Comparison of ENCODE assay signal across 17 mouse cellular contexts in genomic region chr9:48635576-48636350, GRCm38 (mm10). TPM values are rescaled to one million over a fixed set of nuclear protein-coding genes. Genes with fewer than 3 reads are reported as not detected.
A peak's percentile ranks its signal among the peaks of the same experiment; 100 is the strongest.
DNase-seq lines count a peak whose midpoint lies in the region; ATAC-seq and TF ChIP-seq lines count a peak whose summit lies in the region.
"Had no signal": no experiment of that assay in that cellular context is flagged by ENCODE, and none has a peak within 500 bp of the region (broad histone marks: within the 10 kb centered on the region; RNA-seq: fewer than 3 reads in every experiment).

No protein-coding gene starts in this region.

- no peak for TF ChIP-seq POLR2A in CH12.LX (IDR thresholded peaks at IDR 0.05; ENCODE audit: low read depth, low read length)

- in situ Hi-C loops in CH12.LX (cut with MboI; ENCODE audit: low pct_ligation_motif_present, low pct_unique_long_range_greater_than_20kb, low sequenced_read_pairs) = loop anchor here (25.0 kb wide), 1 partner anchor 852 kb away; the partner anchor contains the start of gene Ttc12

- no peak overlapping the region for H3K9ac ChIP-seq in heart, embryonic 11.5 days (ENCODE audit: low read depth, low read length)
- no peak overlapping the region for H3K9ac ChIP-seq in lung, embryonic 15.5 days
- H3K9ac ChIP-seq in CH12.LX (ENCODE audit: insufficient read depth, low read depth) = no peak overlapping the region
- no peak overlapping the region for H3K9ac ChIP-seq in heart, embryonic 16.5 days (ENCODE audit: low read length)
- H3K9ac ChIP-seq: hindbrain, embryonic 13.5 days; midbrain, embryonic 12.5 days had no signal

- H3K4me2 ChIP-seq in heart, embryonic 11.5 days = peak overlapping the region; percentile 39
- H3K4me2 ChIP-seq in lung, embryonic 15.5 days = 0 out of 2 replicates have a peak overlapping the region, but pooled peaks have one; percentile 9
- H3K4me2 ChIP-seq in CH12.LX (ENCODE audit: insufficient read depth, low read depth, poor library complexity, severe bottlenecking) = peak overlapping the region; percentile 62
- peak overlapping the region; percentile 47; the same call in 1 of the 2 replicates for H3K4me2 ChIP-seq in heart, embryonic 16.5 days (ENCODE audit: low read depth, low read length)
- H3K4me2 ChIP-seq: hindbrain, embryonic 13.5 days; midbrain, embryonic 12.5 days had no signal

- peak overlapping the region; percentile 13; the same call in 1 of the 2 replicates for H3K4me3 ChIP-seq in heart, embryonic 11.5 days (ENCODE audit: low read depth, low read length)
- H3K4me3 ChIP-seq in lung, embryonic 15.5 days = no peak overlapping the region
- peak overlapping the region in 1 of 3 experiments; percentile 17 for H3K4me3 ChIP-seq in CH12.LX (replicated peaks in 1 of 3; ENCODE audit: low read depth in 2 of 3, low read length in 2 of 3, poor library complexity in 1 of 3)
- H3K4me3 ChIP-seq in heart, embryonic 16.5 days (ENCODE audit: low read length) = peak overlapping the region; percentile 18; the same call in 1 of the 2 replicates
- no peak overlapping the region for H3K4me3 ChIP-seq in layer of hippocampus, adult 2 months
- H3K4me3 ChIP-seq: hindbrain, embryonic 13.5 days; midbrain, embryonic 12.5 days had no signal

- H3K36me3 ChIP-seq in heart, embryonic 11.5 days (ENCODE audit: control insufficient read depth, insufficient read depth, low read length) = no peaks in the 10 kb centered on the region
- H3K36me3 ChIP-seq in lung, embryonic 15.5 days = no peaks in the 10 kb centered on the region
- H3K36me3 ChIP-seq in CH12.LX (replicated peaks in 1 of 2; ENCODE audit: control insufficient read depth in 1 of 2, insufficient read depth in 1 of 2, low read length in 1 of 2) = no peaks in the 10 kb centered on the region
- no peaks in the 10 kb centered on the region for H3K36me3 ChIP-seq in heart, embryonic 16.5 days (ENCODE audit: control insufficient read depth, insufficient read depth)
- H3K36me3 ChIP-seq: hindbrain, embryonic 13.5 days; midbrain, embryonic 12.5 days had no signal

- no peak for DNase-seq in heart, adult 8-10 months (ENCODE audit: low spot score)
- no peak for DNase-seq in lung, postnatal 4 days
- DNase-seq in CH12.LX (ENCODE audit: extremely low read depth) = no peak
- DNase-seq in layer of hippocampus, adult 2 months (ENCODE audit: low spot score in 2 of 2) = no peak
- no peak for DNase-seq in cerebellum, adult 18-20 months
- DNase-seq: adrenal gland, postnatal 25 days; cerebellum, postnatal 25 days; gastrocnemius, postnatal 36 days; liver; thymus, adult 18-20 months had no signal

- dilution Hi-C loops in CH12.LX (cut with MboI; ENCODE audit: extremely low pct_ligation_motif_present, extremely low pct_unique_long_range_greater_than_20kb, low sequenced_read_pairs) = no loop called here

- no peaks in the 10 kb centered on the region for H3K9me3 ChIP-seq in heart, embryonic 11.5 days (replicated peaks; ENCODE audit: control insufficient read depth, low read length)
- H3K9me3 ChIP-seq in lung, embryonic 15.5 days = no peaks in the 10 kb centered on the region
- H3K9me3 ChIP-seq in CH12.LX (replicated peaks; ENCODE audit: low read length) = no peaks in the 10 kb centered on the region
- no peaks in the 10 kb centered on the region for H3K9me3 ChIP-seq in heart, embryonic 16.5 days (replicated peaks; ENCODE audit: control insufficient read depth, low read length)
- H3K9me3 ChIP-seq: midbrain, embryonic 12.5 days had no signal

- TF ChIP-seq EP300 in CH12.LX (IDR thresholded peaks at IDR 0.05; ENCODE audit: low read length) = no peak

- H3K4me1 ChIP-seq in heart, embryonic 11.5 days (ENCODE audit: control insufficient read depth, insufficient read depth, low read length) = no peaks in the 10 kb centered on the region
- H3K4me1 ChIP-seq in lung, embryonic 15.5 days = no peaks in the 10 kb centered on the region
- H3K4me1 ChIP-seq in CH12.LX (ENCODE audit: control insufficient read depth in 1 of 2, insufficient read depth in 2 of 2) = peaks cover 3 to 6% of the 10 kb centered on the region in 2 experiments; a peak in 1 of 4 replicates
- H3K4me1 ChIP-seq in heart, embryonic 16.5 days (ENCODE audit: control insufficient read depth, insufficient read depth, low read length) = no peaks in the 10 kb centered on the region
- H3K4me1 ChIP-seq: hindbrain, embryonic 13.5 days; midbrain, embryonic 12.5 days had no signal

- no peak for ATAC-seq in heart, embryonic 11.5 days (replicated peaks; ENCODE audit: insufficient number of reproducible peaks, low FRiP score, low TSS enrichment)
- no peak for ATAC-seq in lung, embryonic 15.5 days (ENCODE audit: borderline replicate concordance, extremely low read depth, low FRiP score, low TSS enrichment)
- ATAC-seq in heart, embryonic 16.5 days (replicated peaks; ENCODE audit: extremely low read depth, insufficient read depth, low FRiP score) = no peak
- ATAC-seq: intestine, embryonic 16.5 days had no signal

- TF ChIP-seq CTCF in CH12.LX (conservative IDR thresholded peaks at IDR 0.05 in 1 of 2, IDR thresholded peaks at IDR 0.05 in 1 of 2; ENCODE audit: low read depth in 2 of 2, low read length in 2 of 2) = no peak
- no peak for TF ChIP-seq CTCF in layer of hippocampus, adult 2 months (conservative IDR thresholded peaks at IDR 0.05)

- peaks cover 10% of the 10 kb centered on the region for H3K27me3 ChIP-seq in heart, embryonic 11.5 days (ENCODE audit: control insufficient read depth, insufficient read depth, low read length)
- H3K27me3 ChIP-seq in lung, embryonic 15.5 days = peaks cover 39% of the 10 kb centered on the region
- H3K27me3 ChIP-seq in CH12.LX (replicated peaks) = peaks cover 67% of the 10 kb centered on the region
- H3K27me3 ChIP-seq in heart, embryonic 16.5 days (ENCODE audit: control insufficient read depth, insufficient read depth, low read length) = peaks cover 4% of the 10 kb centered on the region; the same call in 1 of the 2 replicates
- H3K27me3 ChIP-seq: hindbrain, embryonic 13.5 days; midbrain, embryonic 12.5 days had no signal

- WGBS in heart, embryonic 11.5 days (ENCODE audit: insufficient replicate concordance) = 30% methylated on average over 18 of the region's 18 CpGs
- 33% methylated on average over 18 of the region's 18 CpGs for WGBS in lung, embryonic 15.5 days
- WGBS in heart, embryonic 16.5 days = 32% methylated on average over 18 of the region's 18 CpGs

- no peak for TF ChIP-seq RAD21 in CH12.LX (IDR thresholded peaks at IDR 0.05; ENCODE audit: low read depth, low read length)

- H3K79me2 ChIP-seq in CH12.LX (replicated peaks; ENCODE audit: control insufficient read depth, extremely low read depth, insufficient read depth, poor library complexity, severe bottlenecking) = no peaks in the 10 kb centered on the region

- H3K27ac ChIP-seq in heart, embryonic 11.5 days (ENCODE audit: low read depth, low read length) = no peak overlapping the region
- no peak overlapping the region for H3K27ac ChIP-seq in lung, embryonic 15.5 days
- no peak overlapping the region for H3K27ac ChIP-seq in CH12.LX (ENCODE audit: insufficient read depth, low read depth)
- H3K27ac ChIP-seq in heart, embryonic 16.5 days (ENCODE audit: low read length) = no peak overlapping the region
- no peak overlapping the region for H3K27ac ChIP-seq in layer of hippocampus, adult 2 months
- H3K27ac ChIP-seq: hindbrain, embryonic 13.5 days; midbrain, embryonic 12.5 days had no signal

TF ChIP-seq in CH12.LX, 34 proteins besides CTCF, POLR2A, EP300 and RAD21:
- TF ChIP-seq JUN (IDR thresholded peaks at IDR 0.05; ENCODE audit: insufficient read depth, low read depth, low read length) (no peak), MXI1 (IDR thresholded peaks at IDR 0.05; ENCODE audit: low read depth, low read length) (no peak), MAZ (IDR thresholded peaks at IDR 0.05; ENCODE audit: low read depth, low read length) (no peak), ELF1 (IDR thresholded peaks at IDR 0.05; ENCODE audit: low read depth, low read length) (no peak), UBTF (IDR thresholded peaks at IDR 0.05; ENCODE audit: low read depth, low read length) (no peak), GABPA (IDR thresholded peaks at IDR 0.05; ENCODE audit: insufficient replicate concordance, low read depth, low read length) (no peak), RCOR1 (conservative IDR thresholded peaks at IDR 0.05; ENCODE audit: low read depth, low read length) (no peak), KAT2A (IDR thresholded peaks at IDR 0.05; ENCODE audit: insufficient replicate concordance, low read length) (no peak), TBP (conservative IDR thresholded peaks at IDR 0.05; ENCODE audit: low read depth, low read length) (no peak)

RNA-seq across cellular contexts. Expression of gene Nnmt, which starts 30.8 kb away (rescaled TPM):
- 3.4 and 4.2 TPM in 2 replicates for polyA plus RNA-seq in heart, embryonic 11.5 days (2014; fragmentation: Nextera tagmentation; extraction: Ambion mirVana)
- total RNA-seq in heart, adult 8-10 months (2022) = 1 to 10 TPM; 3.2 to 5.2 (median 4.3) TPM
- polyA plus RNA-seq in lung, embryonic 15.5 days (2015; fragmentation: Nextera tagmentation; extraction: Ambion mirVana) = 1.5 and 1.6 TPM in 2 replicates
- total RNA-seq in CH12.LX (2012; rRNA removed) = not detected in 2 replicates
- not detected in 2 replicates for total RNA-seq in CH12.LX (2014; rRNA removed)
- polyA plus RNA-seq in CH12.LX (2012; ENCODE audit: insufficient read length, low read depth) = not detected in 2 replicates
- polyA plus RNA-seq in heart, embryonic 16.5 days (2015; fragmentation: Nextera tagmentation; extraction: Ambion mirVana) = 6.3 and 7.3 TPM in 2 replicates
- 1 to 10 TPM; 1.7 to 1.9 TPM for total RNA-seq in layer of hippocampus, adult 2 months (2021)
- total RNA-seq: MEL had no signal

Comparison
In these comparisons a context has a peak if more than half of its experiments do, and no peak if none do; other contexts are left out.
1. H3K4me2 ChIP-seq: peak in every context shown above with its lines; median percentile 62 in CH12.LX; 47 in heart, embryonic 16.5 days; 39 in heart, embryonic 11.5 days; 9 in lung, embryonic 15.5 days.
2. H3K4me3 ChIP-seq: peak in heart, embryonic 11.5 days (single experiment) and heart, embryonic 16.5 days (single experiment); none in lung, embryonic 15.5 days (single experiment) and layer of hippocampus, adult 2 months (single experiment).